Mouse (Mus musculus) cerebellum, adult 2 months (tissue): ENCODE data around the gene Kcnab3.

Experiments used
- CTCF ChIP-seq: fragments of 200-500 bp; IDR thresholded peaks from 2 replicates; pipeline ENCODE4 v1.5.1; 2011; ENCODE audit warnings: low read depth, mild to moderate bottlenecking, control low read depth, low read length, moderate library complexity, borderline replicate concordance; ENCODE audit not compliant: insufficient read depth
- POLR2A ChIP-seq: fragments of 200-500 bp; IDR thresholded peaks from 2 replicates; pipeline ENCODE4 v1.6.1; 2011; ENCODE audit warnings: low read length, control low read depth, borderline replicate concordance; ENCODE audit not compliant: insufficient read depth

- TF ChIP-seq POLR2A: no peak
- no peak for TF ChIP-seq CTCF
These were observed 7.9 kb downstream of the Kcnab3 start for GRCm38 (mm10) chr11:69333922-69334321.
